Mouse (Mus musculus): ENCODE measurements around the gene Fbxl15. TPM values are rescaled to one million over a fixed set of nuclear protein-coding genes. Genes with fewer than 3 reads are reported as not detected.

Gene Fbxl15
- polyA plus RNA-seq, 1 experiment, result not detected

GRCm38 (mm10) chr19:46296938-46297337 is 31.0 kb upstream of the Fbxl15 start:
- WGBS, result 83% methylated on average over 4 of the region's 4 CpGs
- TF ChIP-seq CTCF (IDR thresholded peaks at IDR 0.05; ENCODE audit: insufficient read depth, low read depth, low read length), result no peak
- Histone ChIP-seq H3K4me3 (ENCODE audit: insufficient read depth, low read depth, low read length) (no peak overlapping the region), H3K27ac (ENCODE audit: insufficient read depth, low read depth, low read length) (no peak overlapping the region), H3K4me1 (ENCODE audit: control insufficient read depth, insufficient read depth, low read length) (no peaks in the 10 kb centered on the region)

GRCm38 (mm10) chr19:46300294-46301045 is 27.5 kb upstream of the Fbxl15 start:
- Histone ChIP-seq H3K4me3 (ENCODE audit: insufficient read depth, low read depth, low read length) (no peak overlapping the region), H3K27ac (ENCODE audit: insufficient read depth, low read depth, low read length) (no peak overlapping the region), H3K4me1 (ENCODE audit: control insufficient read depth, insufficient read depth, low read length) (peaks cover 13% of the 10 kb centered on the region)
- 45% methylated on average over 8 of the region's 8 CpGs for WGBS
- TF ChIP-seq POLR2A (IDR thresholded peaks at IDR 0.05; ENCODE audit: insufficient read depth, low read depth, low read length) (no peak), CTCF (IDR thresholded peaks at IDR 0.05; ENCODE audit: insufficient read depth, low read depth, low read length) (no peak)

GRCm38 (mm10) chr19:46302551-46302950 is 25.4 kb upstream of the Fbxl15 start:
- TF ChIP-seq CTCF (IDR thresholded peaks at IDR 0.05; ENCODE audit: insufficient read depth, low read depth, low read length) (no peak), POLR2A (IDR thresholded peaks at IDR 0.05; ENCODE audit: insufficient read depth, low read depth, low read length) (no peak)
- WGBS, result 87% methylated on average over 4 of the region's 4 CpGs
- Histone ChIP-seq H3K4me3 (ENCODE audit: insufficient read depth, low read depth, low read length) (no peak overlapping the region), H3K4me1 (ENCODE audit: control insufficient read depth, insufficient read depth, low read length) (peaks cover 18% of the 10 kb centered on the region), H3K27ac (ENCODE audit: insufficient read depth, low read depth, low read length) (no peak overlapping the region)

DNA sequence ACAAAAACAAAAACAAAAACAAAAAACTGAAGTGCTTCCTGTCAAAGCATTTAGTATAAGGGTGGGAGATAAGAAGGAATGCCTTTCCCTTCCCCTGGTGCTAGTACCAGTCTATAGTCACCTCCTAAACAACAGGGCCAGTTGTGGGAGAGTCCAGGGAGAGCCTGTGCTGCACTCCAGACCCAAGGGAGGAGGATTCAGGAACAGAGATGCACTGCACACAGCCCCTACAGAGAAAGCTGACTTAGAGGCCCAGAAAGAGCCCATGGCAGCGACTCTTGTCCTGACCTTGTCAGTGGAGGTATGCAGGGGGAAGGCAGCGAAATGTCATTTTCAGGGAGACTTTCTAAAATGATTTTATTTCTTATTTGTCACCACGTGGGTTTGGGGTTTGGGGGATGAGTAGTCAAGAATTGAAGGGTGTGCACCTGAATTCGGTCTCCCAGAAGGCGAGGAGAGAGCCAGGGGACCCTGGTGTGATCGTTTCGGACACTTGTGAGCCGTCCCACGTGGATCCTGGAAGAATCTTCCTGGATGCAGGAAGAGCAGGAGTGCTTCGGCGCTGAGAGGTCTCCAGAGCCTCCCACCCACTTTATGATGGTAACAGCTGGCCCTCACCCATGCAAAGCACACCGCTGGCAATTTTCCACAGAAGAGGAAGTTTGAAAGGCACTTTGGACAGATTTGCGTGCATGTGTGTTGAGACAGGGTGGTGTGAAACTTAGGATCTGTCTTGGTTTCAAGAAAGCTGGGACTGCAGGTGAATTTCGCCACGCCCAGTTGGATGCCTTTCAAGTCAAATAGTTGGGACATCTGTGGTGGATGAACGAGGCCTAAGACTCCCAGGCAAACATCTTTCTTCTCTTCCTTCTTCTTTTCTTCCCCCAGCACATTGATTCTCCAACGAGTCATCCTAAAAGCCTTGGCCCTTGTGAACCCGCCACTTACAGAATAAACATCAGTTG is 24.5 kb upstream of the Fbxl15 start:
- peaks cover 19% of the 10 kb centered on the region for H3K4me1 ChIP-seq (ENCODE audit: control insufficient read depth, insufficient read depth, low read length)
- H3K27ac ChIP-seq (ENCODE audit: insufficient read depth, low read depth, low read length), result no peak overlapping the region
- no peak overlapping the region for H3K4me3 ChIP-seq (ENCODE audit: insufficient read depth, low read depth, low read length)
- TF ChIP-seq CTCF (IDR thresholded peaks at IDR 0.05; ENCODE audit: insufficient read depth, low read depth, low read length) (no peak), POLR2A (IDR thresholded peaks at IDR 0.05; ENCODE audit: insufficient read depth, low read depth, low read length) (no peak)
- WGBS, result 60% methylated on average over 18 of the region's 18 CpGs

- WGBS, result under 1% methylated on average over 39 of the region's 39 CpGs
- H3K27ac ChIP-seq (ENCODE audit: insufficient read depth, low read depth, low read length), result no peak within 1 kb of the TSS
- H3K4me1 ChIP-seq (ENCODE audit: control insufficient read depth, insufficient read depth, low read length), result peaks cover 24% of the 10 kb centered on the region
- H3K4me3 ChIP-seq (ENCODE audit: insufficient read depth, low read depth, low read length), result peak within 1 kb of the TSS; percentile 57
- TF ChIP-seq POLR2A (IDR thresholded peaks at IDR 0.05; ENCODE audit: insufficient read depth, low read depth, low read length), result 0 out of 2 replicates have a peak, but pooled peaks have one; percentile 14
- TF ChIP-seq CTCF (IDR thresholded peaks at IDR 0.05; ENCODE audit: insufficient read depth, low read depth, low read length), result peak; percentile 82
Observed at GRCm38 (mm10) chr19:46304216-46304841, 23.7 kb upstream of the Fbxl15 start, which contains the start of gene Nfkb2. Gene Nfkb2 (plus strand): TSS chr19:46304320.

DNA sequence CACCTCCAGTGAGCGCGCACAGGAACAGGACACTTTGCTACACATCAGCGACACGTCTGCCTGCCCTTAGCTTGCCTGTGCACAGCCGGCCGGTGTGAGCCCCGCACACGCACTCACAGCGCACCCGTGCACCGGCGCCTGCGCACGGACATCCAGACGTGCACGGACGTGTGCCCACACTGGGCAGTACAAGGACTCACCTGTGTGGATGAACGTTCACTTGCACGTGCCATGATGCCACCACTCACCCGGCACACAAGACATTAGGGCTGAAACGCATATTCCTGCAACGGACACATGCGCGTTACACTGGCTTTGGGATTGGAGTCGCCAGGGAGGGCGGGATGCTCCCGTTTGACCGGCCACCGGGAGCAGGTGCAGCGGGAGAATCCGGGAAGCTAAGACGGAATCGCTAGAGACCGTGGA is 23.1 kb upstream of the Fbxl15 start:
- 2% methylated on average over 34 of the region's 34 CpGs for WGBS
- H3K4me1 ChIP-seq (ENCODE audit: control insufficient read depth, insufficient read depth, low read length), result peaks cover 28% of the 10 kb centered on the region
- no peak for TF ChIP-seq CTCF (IDR thresholded peaks at IDR 0.05; ENCODE audit: insufficient read depth, low read depth, low read length)
- no peak for TF ChIP-seq POLR2A (IDR thresholded peaks at IDR 0.05; ENCODE audit: insufficient read depth, low read depth, low read length)
- H3K4me3 ChIP-seq (ENCODE audit: insufficient read depth, low read depth, low read length), result peak overlapping the region; percentile 57
- no peak overlapping the region for H3K27ac ChIP-seq (ENCODE audit: insufficient read depth, low read depth, low read length)

GRCm38 (mm10) chr19:46305432-46306267 is 22.3 kb upstream of the Fbxl15 start:
- TF ChIP-seq POLR2A (IDR thresholded peaks at IDR 0.05; ENCODE audit: insufficient read depth, low read depth, low read length) (no peak), CTCF (IDR thresholded peaks at IDR 0.05; ENCODE audit: insufficient read depth, low read depth, low read length) (no peak)
- Histone ChIP-seq H3K4me1 (ENCODE audit: control insufficient read depth, insufficient read depth, low read length) (peaks cover 28% of the 10 kb centered on the region), H3K4me3 (ENCODE audit: insufficient read depth, low read depth, low read length) (peak overlapping the region; percentile 57), H3K27ac (ENCODE audit: insufficient read depth, low read depth, low read length) (no peak overlapping the region)
- WGBS, result 8% methylated on average over 38 of the region's 43 CpGs

DNA sequence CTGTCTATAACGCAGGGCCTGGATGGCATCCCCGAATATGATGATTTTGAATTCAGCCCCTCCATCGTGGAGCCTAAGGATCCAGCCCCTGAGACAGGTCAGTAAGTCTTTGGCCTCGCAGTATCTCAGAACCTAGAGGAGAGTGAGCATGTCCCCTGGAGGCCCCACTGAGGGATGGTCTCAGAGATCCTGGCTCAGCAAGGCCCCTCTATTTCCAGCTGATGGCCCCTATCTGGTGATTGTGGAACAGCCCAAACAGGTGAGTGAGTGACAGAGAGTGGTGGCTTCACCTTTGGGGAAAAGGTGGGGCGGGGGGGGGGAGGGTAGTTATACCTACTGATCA is 21.7 kb upstream of the Fbxl15 start:
- peaks cover 28% of the 10 kb centered on the region for H3K4me1 ChIP-seq (ENCODE audit: control insufficient read depth, insufficient read depth, low read length)
- no peak overlapping the region for H3K27ac ChIP-seq (ENCODE audit: insufficient read depth, low read depth, low read length)
- H3K4me3 ChIP-seq (ENCODE audit: insufficient read depth, low read depth, low read length), result no peak overlapping the region
- 75% methylated on average over 5 of the region's 5 CpGs for WGBS
- TF ChIP-seq CTCF (IDR thresholded peaks at IDR 0.05; ENCODE audit: insufficient read depth, low read depth, low read length) (no peak), POLR2A (IDR thresholded peaks at IDR 0.05; ENCODE audit: insufficient read depth, low read depth, low read length) (no peak)

All from olfactory bulb, adult 2 months (tissue).